Mouse (Mus musculus) testis, adult 2 months (tissue): ENCODE results near the gene E2f3.

Experiments used
- CTCF ChIP-seq: fragments of 200-500 bp; IDR thresholded peaks from 2 replicates; pipeline ENCODE4 v1.5.1; 2012; ENCODE audit warnings: low read depth, mild to moderate bottlenecking, inconsistent platforms, low read length, moderate library complexity; ENCODE audit not compliant: control insufficient read depth, insufficient read depth, insufficient replicate concordance
- POLR2A ChIP-seq: fragments of 200-500 bp; IDR thresholded peaks from 2 replicates; pipeline ENCODE4 v1.6.1; 2012; ENCODE audit warnings: low read depth, mild to moderate bottlenecking, inconsistent platforms, low read length, moderate library complexity; ENCODE audit not compliant: control insufficient read depth

DNA sequence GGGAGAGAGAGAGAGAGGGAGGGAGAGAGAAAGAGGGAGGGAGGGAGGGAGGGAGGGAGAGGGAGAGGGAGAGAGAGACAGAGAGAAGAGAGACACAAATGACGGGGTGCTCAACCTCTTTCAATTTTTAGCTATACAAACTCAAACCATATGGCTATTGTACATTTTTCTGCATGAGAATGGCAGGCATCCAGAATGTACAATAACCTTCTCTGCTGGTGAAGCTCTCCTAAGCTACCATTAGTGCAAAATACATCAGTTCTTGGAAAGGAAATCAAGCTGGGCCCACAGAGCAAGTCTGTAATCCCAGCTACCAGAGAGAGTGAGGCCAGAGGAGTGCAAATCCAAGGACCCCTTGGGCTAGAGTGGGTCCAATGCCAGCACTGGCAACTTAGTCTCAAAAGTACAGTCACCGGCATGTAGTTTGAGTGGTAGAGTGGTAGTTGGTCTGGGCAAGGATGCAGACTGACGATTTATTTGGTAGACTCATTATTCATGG, 42.3 kb downstream of the E2f3 start:
- no peak for TF ChIP-seq CTCF
- TF ChIP-seq POLR2A: no peak
